Mouse (Mus musculus): Measurements from ENCODE around the gene Vps16. TPM values are rescaled to one million over a fixed set of nuclear protein-coding genes. Genes with fewer than 3 reads are reported as not detected.

Gene Vps16
- polyA plus RNA-seq, 2 experiments from 2014 or later, result 132 to 174 TPM

DNA sequence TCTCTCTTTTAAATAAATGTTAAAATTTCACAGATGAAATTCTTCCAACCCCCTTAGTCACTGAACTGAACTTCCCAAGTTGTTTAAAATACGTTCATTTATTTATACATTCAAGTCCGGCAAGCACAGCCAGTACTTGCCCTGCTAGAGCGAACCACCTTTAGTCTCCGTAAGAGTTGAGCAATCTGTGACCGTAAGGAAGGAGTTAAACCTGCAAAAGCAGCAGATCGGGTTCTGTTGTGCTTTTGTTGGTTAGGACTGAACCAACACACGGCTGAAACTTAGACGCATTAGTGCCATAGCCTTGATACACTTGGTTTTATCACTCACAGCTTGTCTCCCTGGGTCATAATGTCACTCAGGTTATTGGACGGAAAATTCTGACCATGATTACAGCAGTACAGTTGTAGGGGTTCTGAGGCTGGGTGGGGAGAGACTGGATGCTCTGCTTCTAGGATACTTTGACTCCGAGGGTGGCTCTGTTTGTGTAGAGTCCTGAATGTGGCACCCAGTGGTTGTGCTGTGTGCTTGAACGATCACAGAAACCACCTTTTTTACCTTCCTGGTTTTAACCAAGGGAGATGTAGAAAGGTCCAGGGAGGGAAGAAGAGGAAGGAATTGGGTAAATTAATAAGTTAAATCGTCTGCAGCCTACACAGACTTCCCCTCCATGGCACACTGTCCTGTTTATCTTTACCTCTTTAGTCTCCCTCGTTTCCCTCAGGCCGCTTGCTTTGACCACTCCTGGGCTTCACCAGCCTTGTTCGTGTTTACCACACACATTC is 37.3 kb downstream of the Vps16 start:
- no peak for ATAC-seq

DNA sequence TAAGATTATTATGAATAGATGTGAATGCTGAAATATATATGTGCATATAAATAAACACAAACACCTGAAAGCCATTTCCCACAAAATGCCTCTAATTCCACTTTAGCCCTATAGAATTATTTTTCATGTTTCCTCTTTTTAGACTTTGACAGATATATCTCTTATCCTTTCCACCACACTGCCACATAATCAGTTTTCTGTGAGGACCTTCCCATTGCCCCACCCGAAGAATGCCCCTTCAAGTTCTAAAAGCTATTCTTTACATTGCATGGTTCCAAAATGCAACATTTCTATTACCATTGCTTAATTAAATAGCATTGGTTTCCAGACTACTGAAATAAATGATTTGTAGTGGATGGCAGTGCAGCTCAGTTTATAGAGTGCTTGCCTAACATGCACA is 42.3 kb downstream of the Vps16 start:
- ATAC-seq, result no peak

DNA sequence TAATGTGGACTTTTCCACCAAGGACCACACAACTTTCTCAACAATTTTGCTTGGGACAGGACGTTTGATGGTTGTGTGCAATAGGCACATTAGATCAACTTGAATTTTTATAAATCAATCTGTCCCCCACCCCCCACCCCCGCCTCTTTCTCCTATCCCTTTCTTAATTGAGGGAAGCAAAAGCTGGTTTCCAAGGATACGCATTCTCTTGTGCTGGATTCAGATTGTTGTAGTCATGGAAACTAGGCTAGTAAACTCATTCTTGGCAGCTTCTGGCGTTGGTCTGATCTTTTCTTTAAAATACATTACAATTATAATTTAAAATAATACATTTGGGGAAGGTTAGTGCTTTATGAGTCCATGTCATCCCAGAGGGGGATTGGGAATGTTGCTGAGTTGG is 45.2 kb downstream of the Vps16 start:
- no peak for ATAC-seq

DNA sequence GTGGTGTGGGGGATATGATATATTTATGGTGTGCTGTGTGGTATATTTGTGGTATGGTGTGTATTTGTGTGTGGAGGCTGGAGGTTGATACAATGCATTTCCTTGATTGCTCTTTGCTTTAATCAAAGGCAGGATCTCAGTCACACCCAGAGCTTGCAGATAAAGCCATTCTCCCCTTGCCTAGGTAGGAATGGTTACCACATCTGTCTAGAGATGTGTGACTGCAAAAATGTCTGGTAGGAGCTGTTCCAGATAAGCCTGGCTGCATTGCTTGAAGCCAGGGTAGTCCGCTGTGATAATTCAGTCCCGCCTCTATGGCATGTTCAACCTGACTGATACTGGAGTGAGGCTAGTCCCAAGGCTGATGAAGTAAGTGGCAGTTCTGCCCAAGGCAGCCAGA is 45.8 kb downstream of the Vps16 start:
- ATAC-seq, result no peak

DNA sequence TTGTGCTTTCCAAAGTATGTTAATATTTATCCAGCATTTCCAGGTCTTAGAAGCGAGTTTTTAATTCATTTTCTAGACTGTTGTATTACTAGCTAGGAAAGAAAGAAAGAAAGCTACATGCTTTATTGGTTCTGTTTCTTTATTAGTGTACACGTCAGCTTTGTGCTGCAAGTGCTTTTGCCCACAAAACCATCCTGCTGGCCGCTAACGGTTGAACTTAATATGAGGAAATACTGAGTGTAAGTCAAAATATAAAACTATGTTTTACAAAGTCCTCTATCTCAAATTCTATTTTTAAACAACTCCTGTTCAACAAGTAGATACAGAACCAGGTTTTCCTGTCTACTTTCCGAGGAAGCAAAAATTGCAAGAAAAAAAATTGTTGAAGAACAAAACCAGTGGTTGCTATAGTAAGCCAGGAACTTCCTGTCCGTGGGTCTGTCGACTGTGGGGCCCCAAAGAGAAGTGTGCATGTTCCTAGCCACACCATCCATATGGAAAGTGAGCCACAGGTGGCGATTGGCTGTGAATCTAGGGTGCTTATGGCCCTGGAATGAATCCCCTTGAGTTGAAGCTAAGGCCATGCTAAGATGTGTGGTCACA is 48.9 kb downstream of the Vps16 start:
- ATAC-seq, result peak; percentile 19

DNA sequence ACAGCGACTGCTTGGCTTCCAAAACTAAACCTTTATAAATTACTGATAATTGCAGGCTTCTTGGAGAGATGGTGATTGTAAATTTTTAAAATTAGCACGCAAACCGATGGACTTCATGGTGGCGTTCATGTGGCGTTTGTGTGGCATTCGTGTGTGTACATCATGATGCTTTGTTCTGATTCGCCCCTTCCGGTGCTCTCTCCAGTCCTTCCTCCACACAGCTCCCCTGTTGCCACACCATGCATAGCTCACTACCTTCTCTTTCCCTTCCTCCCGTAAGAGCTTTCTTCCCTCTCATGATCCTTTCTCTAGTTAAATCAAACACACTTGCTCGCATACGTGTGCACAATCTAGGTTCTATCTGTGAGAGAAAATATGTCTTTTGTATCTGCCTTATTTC is 51.6 kb downstream of the Vps16 start:
- ATAC-seq, result no peak

DNA sequence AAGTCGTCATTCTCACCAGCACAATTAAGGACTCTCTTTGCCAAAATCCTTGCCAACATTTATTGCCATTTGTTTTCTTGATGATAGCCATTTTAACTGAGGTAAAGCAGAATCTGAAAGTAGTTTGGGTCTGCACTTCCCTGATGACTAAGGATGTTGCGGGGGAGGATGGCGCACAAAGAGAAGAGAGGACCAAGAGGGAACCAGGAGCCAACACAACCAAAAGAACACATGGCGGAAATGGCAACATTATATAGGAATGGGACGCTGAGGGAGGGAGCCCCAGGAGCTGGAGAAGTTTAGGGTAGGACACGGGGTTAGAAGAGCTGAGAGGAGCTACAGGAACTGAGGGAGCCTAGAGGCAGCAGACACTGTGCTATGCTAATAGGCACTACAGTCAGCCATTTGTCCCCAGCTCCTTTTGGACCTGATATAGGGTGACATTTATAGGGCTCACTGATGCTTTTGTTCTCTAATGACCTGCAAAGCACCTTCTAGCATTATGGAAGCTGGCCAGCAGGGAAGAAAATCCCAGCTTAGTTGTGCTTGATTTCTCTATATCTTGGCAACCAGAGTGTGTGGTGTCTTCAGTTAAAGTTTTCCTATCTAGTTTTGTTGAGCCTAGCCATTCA is 52.6 kb downstream of the Vps16 start:
- no peak for ATAC-seq

DNA sequence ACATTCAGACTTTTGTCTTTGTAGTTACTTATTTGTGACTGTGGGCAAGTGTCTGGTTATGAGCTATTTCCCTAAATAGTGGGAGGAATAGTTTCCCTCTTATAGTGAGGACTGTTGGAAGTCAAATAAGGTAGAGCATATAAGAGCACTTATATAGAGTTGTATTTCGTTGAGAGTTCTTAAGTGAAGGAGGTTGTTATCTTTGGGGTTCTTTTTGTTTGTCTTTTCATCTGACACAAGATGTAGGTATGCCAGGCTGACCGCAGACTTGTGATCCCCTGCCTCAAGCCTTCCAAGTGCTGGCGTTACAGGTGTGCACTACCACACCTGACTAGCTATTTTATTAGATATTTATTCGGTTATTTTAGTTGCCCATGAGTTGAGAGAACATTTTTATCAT is 58.0 kb downstream of the Vps16 start:
- no peak for ATAC-seq

DNA sequence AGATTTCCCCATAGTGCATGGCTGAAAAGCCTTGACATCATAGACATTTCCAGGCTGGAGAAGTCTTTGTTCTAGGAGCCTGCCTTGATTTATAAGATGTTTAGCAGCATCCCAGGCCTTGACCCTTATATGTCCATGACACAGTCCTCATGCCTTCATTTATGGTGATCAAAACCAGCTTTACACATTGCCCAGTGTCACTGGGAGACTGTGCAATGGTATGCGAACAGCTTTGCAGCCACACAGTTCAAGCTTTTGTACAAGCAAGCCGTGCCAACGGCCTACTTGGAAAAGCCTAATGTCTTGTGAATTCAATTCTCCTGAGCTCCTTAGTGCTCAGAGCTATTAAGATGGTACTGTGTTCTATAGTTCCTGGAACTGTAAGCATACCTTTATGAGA is 58.6 kb downstream of the Vps16 start:
- ATAC-seq, result no peak

DNA sequence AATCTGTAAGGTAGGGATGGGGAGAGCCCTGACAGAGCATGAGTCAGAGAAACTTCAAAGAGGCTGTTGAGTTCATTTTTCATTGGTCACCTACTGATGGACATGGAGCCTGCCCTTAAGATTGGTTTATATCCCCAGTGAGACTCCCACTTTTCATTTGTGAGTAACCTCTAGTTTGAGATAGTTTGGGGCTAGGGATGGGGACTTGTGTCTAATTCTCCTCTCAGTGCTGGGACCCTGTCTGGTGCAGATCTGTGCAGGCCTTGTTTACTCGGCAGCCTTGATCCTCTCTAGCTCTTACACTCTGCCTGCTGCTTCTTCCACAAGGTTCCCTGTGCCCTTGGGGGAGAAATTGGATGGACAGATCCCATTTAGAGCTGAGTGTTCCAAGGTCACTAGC is 60.1 kb downstream of the Vps16 start:
- ATAC-seq, result no peak

DNA sequence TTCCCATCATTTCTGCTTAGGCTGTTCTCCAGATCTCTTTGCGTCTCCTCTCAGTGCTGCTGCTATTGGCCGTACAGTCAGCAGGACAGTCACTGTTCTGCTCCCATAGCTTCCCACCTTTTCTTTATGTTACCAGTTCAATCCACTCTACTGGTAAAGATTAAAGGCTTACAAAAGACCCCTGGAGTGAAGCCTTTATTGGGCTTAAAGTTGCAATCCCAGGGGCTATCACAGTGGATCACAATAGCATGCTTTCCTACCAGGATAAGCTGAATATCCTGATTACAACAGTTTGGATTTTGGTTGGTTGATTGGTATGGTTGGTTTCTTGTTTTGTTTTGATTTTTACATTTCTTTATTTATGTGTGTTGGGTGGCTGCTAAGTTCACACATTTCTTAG is 63.9 kb downstream of the Vps16 start:
- no peak for ATAC-seq

DNA sequence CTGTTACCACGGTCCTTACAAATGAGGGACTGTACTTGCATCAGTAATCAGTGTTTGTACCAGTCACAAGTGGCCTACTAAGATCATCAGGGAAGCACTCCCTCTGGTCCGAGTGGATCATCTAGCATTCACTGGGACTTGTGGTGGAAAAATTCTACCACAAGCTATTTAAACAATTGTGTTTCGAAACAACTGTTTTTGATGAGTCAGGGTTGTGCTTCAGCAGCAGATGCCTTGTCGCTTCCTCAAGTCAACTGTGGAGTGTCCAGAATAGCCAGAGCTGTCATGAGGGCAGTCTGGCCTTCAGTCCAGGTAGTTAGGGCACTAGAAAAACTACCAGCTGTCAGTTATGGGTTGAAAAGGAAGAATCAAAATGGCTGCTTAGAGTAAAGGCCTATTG is 64.5 kb downstream of the Vps16 start:
- no peak for ATAC-seq

DNA sequence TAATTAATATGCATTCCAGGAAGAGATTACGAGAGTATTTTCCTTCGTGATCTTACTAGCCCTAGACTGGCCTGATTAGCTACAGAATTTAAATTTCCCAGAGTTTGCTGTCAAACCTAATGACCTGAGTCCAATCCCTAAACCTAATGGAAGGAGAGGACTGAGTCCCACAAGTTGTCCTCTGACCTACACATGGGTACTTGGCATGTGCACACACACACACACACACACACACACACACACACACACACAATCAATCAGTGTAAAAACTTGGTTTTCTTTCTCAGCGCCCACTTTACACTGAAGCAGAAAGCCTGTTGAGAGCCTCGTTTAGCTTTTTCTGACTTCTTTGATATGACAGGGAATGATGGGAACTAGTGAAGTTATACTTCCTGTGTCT is 67.0 kb downstream of the Vps16 start:
- no peak for ATAC-seq

DNA sequence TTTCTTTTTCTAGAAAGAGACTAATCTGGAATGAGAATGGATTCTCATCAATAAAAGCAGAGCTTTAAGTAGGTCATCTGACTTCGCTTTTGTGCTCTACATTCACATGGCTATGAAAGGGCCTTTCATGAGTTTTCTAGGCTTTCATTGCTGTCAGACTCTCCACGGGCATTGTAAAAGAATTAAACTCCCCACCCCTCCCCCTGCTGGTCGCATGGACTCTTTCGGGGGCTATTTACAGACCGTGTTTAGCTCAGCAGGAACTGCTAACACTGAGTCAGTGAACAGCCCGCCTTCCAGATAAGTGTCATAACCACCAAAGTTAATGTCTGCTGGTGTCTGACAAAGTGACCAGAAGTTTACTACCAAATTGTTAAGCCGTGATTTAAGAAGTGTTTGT is 67.4 kb downstream of the Vps16 start:
- ATAC-seq, result no peak

Other genes with a start within 250 kb of the Vps16 start
- 100 to 1,000 TPM; 354 to 438 TPM for gene Snrpb, start 244.9 kb upstream of the Vps16 start, polyA plus RNA-seq (2017; shearing (Covaris generic))
- gene Tmc2, start 229.1 kb upstream of the Vps16 start, polyA plus RNA-seq (2017; shearing (Covaris generic)), result under 1 TPM in 1 of 2 experiments, not detected in 1; 0.12 TPM
- gene Nop56, start 149.9 kb upstream of the Vps16 start, polyA plus RNA-seq (2017; shearing (Covaris generic)), result 100 to 1,000 TPM; 293 to 306 TPM
- 100 to 1,000 TPM; 132 to 167 TPM for gene Idh3b, start 139.8 kb upstream of the Vps16 start, polyA plus RNA-seq (2017; shearing (Covaris generic))
- not detected for gene Ebf4, start 129.2 kb upstream of the Vps16 start, polyA plus RNA-seq (2017; shearing (Covaris generic))
- 1 to 10 TPM in 1 of 2 experiments, under 1 TPM in 1; 0.24 to 1.2 TPM for gene Cpxm1, start 26.8 kb upstream of the Vps16 start, polyA plus RNA-seq (2017; shearing (Covaris generic))
- not detected for gene Gm28372, start 19.1 kb upstream of the Vps16 start, polyA plus RNA-seq (2017; shearing (Covaris generic))
- gene 1700020A23Rik, start 19.1 kb upstream of the Vps16 start, polyA plus RNA-seq (2017; shearing (Covaris generic)), result not detected
- gene Tmem239, start 17.9 kb upstream of the Vps16 start, polyA plus RNA-seq (2017; shearing (Covaris generic)), result not detected
- gene Pced1a, start 362 bp downstream of the Vps16 start, polyA plus RNA-seq (2017; shearing (Covaris generic)), result 10 to 100 TPM; 11.6 to 18.4 TPM
- gene Ptpra, start 25.9 kb downstream of the Vps16 start, polyA plus RNA-seq (2017; shearing (Covaris generic)), result 10 to 100 TPM; 58.1 to 69.6 TPM
- gene Mrps26, start 139.4 kb downstream of the Vps16 start, polyA plus RNA-seq (2017; shearing (Covaris generic)), result 10 to 100 TPM; 25.4 to 31.1 TPM
- not detected for gene Oxt, start 151.8 kb downstream of the Vps16 start, polyA plus RNA-seq (2017; shearing (Covaris generic))
- gene Avp, start 158.2 kb downstream of the Vps16 start, polyA plus RNA-seq (2017; shearing (Covaris generic)), result not detected
- gene Fastkd5, start 205.7 kb downstream of the Vps16 start, polyA plus RNA-seq (2017; shearing (Covaris generic)), result 10 to 100 TPM in 1 of 2 experiments, 1 to 10 TPM in 1; 9.0 to 11.0 TPM
- gene Ubox5, start 205.7 kb downstream of the Vps16 start, polyA plus RNA-seq (2017; shearing (Covaris generic)), result 1 to 10 TPM; 8.4 to 9.0 TPM
- under 1 TPM in 1 of 2 experiments, not detected in 1; 0.15 TPM for gene Lzts3, start 218.5 kb downstream of the Vps16 start, polyA plus RNA-seq (2017; shearing (Covaris generic))
- 100 to 1,000 TPM; 120 to 135 TPM for gene Ddrgk1, start 240.3 kb downstream of the Vps16 start, polyA plus RNA-seq (2017; shearing (Covaris generic))
- 10 to 100 TPM; 42.4 to 47.3 TPM for gene Itpa, start 243.3 kb downstream of the Vps16 start, polyA plus RNA-seq (2017; shearing (Covaris generic))

All from activated CD4-positive, CD25-positive, alpha-beta regulatory T cell, adult 4 months (primary cell).